Mouse (Mus musculus): ENCODE measurements around the gene Apobec2.

DNA sequence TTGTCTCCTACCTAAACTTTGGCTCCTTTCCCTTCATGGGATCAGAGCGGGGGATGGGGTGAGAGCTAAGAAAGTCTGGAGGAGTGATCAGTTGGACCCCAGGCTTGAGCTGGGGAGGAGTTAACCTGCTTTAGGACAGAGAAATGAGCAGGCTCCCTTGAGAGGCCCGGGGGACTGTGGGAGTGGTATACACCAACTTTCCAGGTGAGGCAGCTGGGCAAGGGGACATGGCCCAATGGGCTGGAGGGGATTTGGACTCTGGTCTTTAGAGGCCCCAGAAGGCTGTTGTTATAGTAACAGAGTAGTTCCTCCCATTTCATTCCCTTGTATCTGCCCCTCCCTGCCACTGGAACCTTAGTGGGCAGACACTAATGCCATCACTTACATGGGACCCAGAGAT lies 23.2 kb upstream of the Apobec2 start:
- TF ChIP-seq MYOD1 (IDR thresholded peaks at IDR 0.05; ENCODE audit: control insufficient read depth in 1 of 3, insufficient read length in 2 of 3, low read depth in 2 of 3) (no peak), MAX (IDR thresholded peaks at IDR 0.05; ENCODE audit: low read depth) (no peak), TCF3 (IDR thresholded peaks at IDR 0.05; ENCODE audit: insufficient read length, low read depth) (no peak), POLR2A (IDR thresholded peaks at IDR 0.05; ENCODE audit: insufficient read length, low read depth) (no peak), E2F4 (IDR thresholded peaks at IDR 0.05; ENCODE audit: insufficient read depth) (no peak), CEBPB (IDR thresholded peaks at IDR 0.05; ENCODE audit: insufficient read depth, poor library complexity, severe bottlenecking) (no peak), MYOG (IDR thresholded peaks at IDR 0.05; ENCODE audit: control insufficient read depth in 1 of 3, insufficient read depth in 1 of 3, insufficient read length in 2 of 3, low read depth in 2 of 3) (no peak), TCF12 (IDR thresholded peaks at IDR 0.05; ENCODE audit: insufficient read depth, poor library complexity, severe bottlenecking) (no peak), USF1 (IDR thresholded peaks at IDR 0.05; ENCODE audit: low read depth) (no peak)

Data from myocyte (in vitro differentiated cells).